Mouse (Mus musculus): ENCODE data around the gene Hapln1.

Gene Hapln1

DNA sequence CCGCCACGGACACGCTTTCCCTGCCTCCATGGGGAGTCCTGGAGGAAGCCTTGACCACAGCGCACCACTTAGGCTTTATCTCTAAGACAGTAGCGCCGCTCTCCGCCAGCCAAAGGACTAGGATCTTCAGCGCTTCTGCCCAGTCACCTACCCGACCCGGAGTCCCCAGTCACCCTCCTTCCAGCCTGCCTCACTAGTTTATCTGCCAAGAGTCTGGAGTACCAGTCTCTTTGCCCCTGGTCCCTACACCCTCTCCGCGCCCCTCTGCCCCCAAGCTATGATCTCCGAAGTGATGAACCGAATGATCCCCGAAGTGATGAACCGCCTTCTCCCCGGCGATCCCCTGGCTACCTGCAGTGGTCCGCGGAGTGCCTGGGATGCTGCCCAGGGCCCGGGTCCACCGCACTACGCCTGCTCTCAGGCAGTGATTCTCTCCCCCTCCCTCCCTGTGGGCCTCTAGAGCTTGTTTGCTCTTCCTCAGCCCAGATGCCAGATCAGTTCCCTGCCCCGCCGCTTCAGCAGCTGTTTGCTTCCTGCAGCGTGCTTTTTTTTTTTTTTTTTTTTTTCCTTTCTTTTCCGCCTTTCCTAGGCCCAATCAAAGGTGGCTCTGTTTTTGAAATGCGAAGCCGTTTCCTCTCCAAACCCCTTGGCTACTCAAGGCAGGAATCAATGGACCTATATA, at the start of gene Hapln1:
Gene Hapln1, plus strand, starts transcription at position 592 of the 682 bp plus-strand sequence.
- DNase-seq (ENCODE audit: low spot score in 2 of 2): peak; percentile 73 to 78

DNA sequence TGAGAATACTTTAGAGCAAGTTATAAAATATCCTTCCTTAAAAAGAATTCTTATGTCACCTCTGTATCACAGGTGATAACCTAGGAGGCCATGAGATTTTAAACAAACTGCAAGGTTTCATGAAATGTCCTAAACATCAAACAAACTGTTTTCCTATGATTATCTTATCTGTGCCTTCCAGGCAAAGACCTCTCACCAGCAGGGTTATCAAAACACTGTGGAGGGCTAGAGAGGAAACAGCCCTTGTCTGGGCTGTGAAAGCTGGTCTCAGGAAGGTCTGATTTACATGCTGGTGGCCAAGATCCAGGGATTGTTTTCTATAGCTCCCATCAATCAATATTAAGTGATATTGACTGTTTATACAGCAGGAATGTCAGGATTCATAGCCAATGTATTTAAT, 46.4 kb upstream of the Hapln1 start:
- no peak for DNase-seq (ENCODE audit: low spot score in 2 of 2)

DNA sequence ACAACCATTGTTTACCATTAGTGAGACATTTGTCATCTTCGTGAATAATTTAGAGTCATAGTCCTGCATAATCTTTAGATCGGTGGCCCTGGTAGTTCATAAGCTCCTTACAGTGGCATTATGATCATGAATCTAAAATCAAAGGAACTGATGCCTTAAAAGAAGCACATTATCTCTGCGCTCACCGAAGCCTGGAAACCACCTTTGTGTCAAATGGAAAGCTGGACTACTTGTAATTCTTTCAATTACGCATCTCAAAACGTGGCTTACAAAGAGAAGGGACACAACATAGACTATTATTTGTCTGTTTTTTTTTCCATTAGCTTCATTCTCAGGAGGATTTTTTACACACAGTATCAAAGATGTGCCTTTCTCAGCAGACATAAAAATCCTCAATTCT, 45.9 kb upstream of the Hapln1 start:
- no peak for DNase-seq (ENCODE audit: low spot score in 2 of 2)

DNA sequence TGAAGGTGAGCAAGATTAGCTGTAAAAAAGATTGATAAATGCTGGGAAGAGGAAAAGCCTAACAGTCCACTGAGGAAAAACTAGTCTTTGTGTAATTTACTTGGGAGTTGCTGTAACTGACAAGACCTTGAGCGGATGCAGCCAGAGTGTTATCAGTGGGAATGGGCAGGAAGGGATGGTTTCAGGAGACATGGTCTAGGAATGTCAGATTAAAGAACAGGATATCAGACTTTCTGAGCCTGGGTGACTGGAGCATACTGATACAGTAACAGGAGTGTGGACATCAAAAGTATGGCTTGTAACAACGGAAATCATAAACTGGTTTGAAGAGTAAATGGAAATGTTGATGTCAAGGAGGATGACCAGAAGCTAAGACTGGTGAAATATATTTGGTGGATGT, 43.0 kb upstream of the Hapln1 start:
- DNase-seq (ENCODE audit: low spot score in 2 of 2): no peak

DNA sequence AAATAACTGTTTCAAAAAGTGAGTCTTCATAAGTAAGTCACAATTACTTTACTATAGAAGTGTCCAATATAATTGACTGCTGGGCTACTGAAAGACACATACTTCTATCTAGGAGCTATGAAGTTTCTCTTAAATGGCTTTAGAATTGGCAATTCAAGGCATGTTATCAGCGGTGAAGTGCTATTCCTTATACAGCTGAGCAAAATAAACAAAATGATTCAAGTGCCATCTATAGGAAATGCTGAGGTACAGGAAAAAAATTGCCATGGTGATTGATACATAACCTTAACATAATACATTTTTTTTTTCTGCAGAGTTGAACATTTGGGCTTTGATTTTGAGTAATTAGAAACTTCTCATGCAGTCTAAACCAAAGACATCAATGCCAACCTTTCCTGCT, 40.2 kb upstream of the Hapln1 start:
- no peak for DNase-seq (ENCODE audit: low spot score in 2 of 2)

DNA sequence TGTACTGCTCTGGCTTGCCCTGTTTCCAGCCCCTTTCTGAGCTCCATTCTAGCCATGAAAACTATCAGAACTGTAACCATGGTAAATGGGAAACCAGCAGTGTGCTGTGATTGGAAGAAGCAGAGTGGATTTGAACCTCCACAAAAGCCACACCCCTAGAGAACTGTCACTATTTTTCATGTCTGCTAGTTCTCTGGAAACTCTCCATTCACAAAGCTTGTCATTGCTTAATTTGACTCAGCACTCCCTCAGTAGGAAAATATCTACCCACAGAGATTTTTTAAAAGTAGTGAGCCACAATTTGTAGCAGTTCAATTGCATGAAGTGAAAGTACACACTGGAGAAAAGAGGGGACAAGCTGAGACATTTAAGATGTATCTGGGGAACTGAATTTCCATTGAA, 18.1 kb upstream of the Hapln1 start:
- no peak for DNase-seq (ENCODE audit: low spot score in 2 of 2)

DNA sequence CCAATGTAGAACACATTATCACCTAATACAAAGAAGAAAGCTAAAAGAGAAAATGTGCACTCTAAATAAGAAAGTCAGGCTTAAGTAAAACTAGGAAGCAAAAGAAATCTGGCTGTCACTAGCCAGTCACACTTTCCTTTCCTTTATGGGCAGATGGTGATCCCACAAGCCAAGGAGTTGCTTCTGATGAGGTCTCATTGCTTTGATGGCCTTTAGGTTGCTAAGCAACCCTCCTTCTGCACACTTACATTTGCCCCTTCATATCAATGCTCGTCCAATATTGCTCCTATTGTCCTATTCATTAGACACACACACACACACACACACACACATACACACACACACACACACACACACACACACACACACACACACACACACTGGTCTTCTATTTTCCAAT, 10.9 kb upstream of the Hapln1 start:
- no peak for DNase-seq (ENCODE audit: low spot score in 2 of 2)

DNA sequence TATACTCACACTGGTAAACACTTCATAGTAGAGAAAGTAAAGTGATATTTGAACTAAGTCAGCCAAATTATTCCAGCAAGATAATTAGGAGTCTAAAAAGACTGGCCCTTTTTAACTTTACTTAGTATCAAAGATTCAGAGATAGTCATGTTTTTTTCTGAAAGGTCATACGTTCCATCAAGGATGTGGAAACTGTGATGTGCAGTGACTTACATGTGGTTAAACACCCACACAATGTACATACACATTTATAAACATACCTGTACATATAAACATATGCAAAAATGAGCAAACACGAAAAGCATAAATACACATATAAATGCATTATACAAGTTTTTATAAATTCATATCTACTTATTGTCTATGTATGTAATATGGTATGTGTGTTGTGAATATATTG, 9.2 kb upstream of the Hapln1 start:
- DNase-seq (ENCODE audit: low spot score in 2 of 2): no peak

DNA sequence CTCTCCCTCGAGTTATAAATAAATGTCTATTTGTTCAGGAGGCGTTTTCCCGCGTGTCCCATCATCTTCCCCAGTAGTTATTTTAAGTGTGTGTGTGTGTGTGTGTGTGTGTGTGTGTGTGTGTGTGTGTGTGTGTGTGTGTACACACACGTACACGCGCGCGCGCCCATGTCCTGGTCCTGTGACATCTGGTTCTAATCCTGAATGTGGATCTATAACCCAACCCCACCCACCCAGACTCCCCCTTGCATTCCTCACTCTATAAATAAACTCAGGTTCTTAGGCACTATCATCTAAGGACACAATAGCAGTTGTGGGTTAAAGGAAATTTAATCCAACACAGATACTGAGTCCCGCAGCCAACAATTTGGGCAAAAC, 280 bp downstream of the Hapln1 start:
- no peak for DNase-seq (ENCODE audit: low spot score in 2 of 2)

DNA sequence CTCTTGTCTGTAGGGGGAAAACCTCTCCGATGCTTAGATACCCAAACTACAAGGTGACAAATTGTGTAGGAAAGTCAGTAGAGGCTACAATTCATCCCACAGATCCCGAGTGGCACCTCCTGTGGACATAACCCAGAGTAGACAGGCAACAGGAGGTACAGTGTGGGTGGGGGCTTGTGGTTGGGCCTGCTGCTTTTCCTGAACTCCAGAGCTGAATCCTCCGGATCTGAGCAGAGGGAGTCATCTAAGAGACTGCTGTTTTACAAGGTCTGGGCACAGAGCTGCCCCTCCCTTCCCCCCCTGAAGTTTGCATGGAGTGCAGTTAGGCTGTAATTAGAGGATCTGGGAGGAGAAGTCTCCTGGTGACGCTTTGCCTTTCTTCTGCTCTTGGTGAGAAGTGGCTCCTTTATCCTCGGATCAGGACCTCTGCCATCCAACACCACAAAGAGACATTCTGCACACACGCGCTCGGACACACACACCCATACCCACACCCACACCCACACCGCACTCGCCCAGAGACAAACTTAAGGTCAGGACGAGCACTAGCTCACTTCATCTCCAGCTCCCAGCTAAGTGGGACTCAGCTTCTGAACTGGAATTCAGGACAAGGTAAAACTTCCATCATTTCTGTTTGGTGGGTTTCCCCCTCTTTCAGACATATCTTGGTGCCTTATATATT, 846 bp downstream of the Hapln1 start:
- DNase-seq (ENCODE audit: low spot score in 2 of 2): no peak

DNA sequence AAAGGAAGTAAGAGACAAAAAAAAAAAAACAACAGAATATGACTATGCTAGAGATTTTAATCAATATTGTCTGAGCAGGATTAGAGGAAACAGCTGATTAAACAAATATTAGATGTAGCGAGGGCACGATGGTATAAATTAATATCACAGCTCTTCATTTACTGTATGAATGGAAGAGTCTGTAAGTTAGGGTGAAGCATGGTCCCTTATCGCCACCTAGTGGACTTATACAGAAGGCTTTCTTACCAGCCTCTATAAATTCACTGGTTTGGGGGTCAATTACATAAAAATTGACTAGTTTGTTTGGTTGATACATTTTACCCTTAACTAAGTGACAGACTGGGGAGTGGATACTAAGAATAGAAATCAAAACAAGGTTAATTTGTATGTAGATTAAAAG, 3.4 kb downstream of the Hapln1 start:
- peak; percentile 51 to 64 for DNase-seq (ENCODE audit: low spot score in 2 of 2)

DNA sequence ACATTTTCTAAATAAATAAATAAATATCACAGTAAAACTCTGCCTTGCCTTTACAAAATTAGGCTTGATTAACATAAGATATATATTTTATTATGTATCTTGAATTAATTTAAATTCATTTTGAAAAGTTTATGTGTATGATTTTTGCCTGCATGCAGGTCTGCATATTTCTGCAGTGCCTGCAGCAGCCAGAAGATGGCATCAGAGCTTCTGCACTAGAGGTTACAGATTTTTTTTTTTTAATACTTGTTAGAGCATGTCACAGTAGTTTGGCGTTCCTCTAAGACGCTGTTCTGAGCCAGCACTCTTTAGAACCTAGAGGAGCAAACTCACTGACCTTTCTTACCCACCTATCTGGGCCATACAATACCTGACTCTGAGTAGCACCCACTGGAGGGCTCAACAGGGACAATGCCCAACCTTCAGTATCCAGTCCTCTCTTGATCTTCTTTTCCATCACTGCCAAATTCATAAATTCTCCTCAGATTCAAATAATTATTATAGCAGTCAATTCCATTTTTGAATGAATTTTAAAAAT, 8.7 kb downstream of the Hapln1 start:
- DNase-seq (ENCODE audit: low spot score in 2 of 2): peak; percentile 67 to 80

DNA sequence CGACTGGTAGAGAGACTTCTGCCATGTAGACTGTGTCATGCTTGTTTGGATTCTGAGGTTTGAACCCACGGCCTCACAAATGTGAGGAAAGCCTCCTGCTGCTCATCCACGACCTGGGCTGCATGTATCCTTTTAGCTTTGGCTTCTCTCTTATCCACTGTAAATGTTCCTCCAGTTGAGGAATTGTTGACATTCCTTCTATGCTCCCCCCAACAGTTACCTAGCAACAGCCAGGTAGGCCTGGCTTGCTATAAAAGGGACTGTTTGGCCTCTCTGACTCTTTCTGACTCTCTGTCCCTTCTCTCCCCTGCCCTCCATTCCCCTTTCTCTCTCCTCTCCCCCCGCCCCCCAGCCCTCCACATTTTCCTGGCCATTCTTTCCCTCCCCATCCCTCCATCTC, 9.9 kb downstream of the Hapln1 start:
- DNase-seq (ENCODE audit: low spot score in 2 of 2): no peak

DNA sequence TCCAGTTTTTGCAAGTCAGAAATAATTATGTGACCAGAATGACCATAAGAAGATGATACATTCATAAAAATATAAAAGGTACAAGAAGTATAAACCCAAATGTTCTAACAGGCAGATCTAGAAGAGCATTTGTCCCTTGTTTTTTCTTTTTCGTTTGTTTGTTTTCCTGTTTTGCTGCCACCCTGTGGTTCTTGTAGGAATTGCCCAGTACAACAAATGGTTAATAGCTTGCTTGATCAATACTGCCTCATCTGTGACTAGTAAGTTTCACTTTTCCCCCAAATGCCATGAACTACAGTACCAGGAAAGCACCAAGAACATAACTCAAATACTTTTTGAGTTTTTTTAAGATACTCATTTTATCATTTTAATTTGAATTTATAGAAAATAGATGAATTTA, 11.9 kb downstream of the Hapln1 start:
- peak; percentile 30 to 40 for DNase-seq (ENCODE audit: low spot score in 2 of 2)

DNA sequence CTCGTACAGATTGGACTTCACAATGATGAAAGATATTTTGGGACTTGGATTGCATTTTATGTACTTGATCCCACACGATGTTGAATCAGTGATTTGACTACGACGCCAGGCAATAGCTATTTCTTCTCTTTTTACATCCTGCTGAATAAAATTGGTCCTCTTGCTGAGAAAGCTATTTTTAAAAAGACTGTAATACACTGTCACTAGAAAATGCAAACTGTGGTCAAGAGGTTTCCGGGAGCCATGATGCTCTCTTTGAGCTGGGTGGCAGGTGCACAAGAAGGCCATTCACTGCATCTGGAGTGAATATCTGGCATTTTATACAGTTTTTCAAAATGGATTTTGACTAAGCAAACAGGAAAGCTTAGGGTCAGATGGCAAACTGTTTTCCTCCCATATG, 24.9 kb downstream of the Hapln1 start:
- DNase-seq (ENCODE audit: low spot score in 2 of 2): no peak

DNA sequence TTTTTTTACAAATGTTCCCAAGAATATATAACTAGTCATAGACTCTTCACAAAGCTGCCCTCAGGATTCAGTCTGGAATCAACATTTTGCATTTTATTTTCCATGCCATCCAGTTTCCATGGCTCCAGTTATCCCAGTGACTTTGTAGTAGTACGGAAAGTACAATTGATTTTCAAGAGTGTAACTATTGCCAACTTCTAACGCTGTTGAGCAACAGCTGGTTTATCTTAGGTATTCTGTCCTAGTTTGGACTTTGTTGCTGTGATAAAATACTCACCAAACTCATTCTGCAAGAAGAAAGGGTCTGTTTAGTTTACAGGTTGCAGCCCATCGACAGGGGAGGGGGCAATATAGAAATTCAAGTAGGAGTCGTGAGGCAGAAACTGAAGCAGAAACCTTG, 26.7 kb downstream of the Hapln1 start:
- DNase-seq (ENCODE audit: low spot score in 2 of 2): no peak

DNA sequence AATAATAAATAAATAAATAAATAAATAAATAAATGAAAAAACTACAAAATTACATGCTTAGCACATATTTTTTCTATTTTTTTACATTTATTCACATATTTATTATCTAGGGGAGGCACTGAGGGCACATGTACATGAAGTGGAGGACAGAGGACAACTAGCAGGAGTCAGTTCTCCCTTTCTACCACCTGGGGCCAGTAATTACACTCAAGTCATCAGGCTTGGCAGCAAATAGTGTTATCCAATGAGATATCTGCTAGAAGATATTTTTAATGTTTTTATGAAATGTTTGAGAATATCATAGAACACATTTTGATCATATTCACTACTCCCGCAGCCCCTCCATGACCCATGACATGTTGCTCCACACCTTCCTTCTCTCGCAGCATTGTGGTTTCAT, 39.5 kb downstream of the Hapln1 start:
- no peak for DNase-seq (ENCODE audit: low spot score in 2 of 2)

DNA sequence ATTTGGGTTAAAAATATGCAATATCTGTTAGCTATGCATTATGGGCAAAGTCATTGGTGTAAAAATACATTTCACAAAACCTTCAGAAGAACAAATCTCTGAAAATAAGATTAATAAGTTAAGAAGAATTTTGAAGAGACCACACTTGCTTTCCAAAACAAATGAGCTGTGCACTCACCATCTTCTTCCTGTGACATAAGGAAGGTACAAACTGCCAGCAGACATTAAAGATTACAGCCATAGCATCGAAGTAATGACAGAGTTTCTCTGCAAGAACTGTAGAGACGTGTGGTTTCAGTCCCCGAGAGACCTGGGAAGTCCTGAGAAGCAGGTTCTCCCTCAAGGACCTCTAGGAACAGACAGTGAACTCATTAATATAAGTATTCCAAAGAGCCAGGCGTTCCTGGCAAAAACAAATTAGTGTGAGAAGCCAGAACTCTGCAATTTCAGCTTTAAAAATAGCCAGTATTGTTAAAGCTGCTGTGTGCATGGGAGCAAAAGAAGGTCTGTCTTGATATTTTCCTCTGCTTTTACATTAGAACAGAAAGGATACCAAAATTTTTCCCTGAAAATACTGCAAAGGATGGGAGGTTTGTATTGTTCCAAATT, 43.6 kb downstream of the Hapln1 start:
- no peak for DNase-seq (ENCODE audit: low spot score in 2 of 2)

DNA sequence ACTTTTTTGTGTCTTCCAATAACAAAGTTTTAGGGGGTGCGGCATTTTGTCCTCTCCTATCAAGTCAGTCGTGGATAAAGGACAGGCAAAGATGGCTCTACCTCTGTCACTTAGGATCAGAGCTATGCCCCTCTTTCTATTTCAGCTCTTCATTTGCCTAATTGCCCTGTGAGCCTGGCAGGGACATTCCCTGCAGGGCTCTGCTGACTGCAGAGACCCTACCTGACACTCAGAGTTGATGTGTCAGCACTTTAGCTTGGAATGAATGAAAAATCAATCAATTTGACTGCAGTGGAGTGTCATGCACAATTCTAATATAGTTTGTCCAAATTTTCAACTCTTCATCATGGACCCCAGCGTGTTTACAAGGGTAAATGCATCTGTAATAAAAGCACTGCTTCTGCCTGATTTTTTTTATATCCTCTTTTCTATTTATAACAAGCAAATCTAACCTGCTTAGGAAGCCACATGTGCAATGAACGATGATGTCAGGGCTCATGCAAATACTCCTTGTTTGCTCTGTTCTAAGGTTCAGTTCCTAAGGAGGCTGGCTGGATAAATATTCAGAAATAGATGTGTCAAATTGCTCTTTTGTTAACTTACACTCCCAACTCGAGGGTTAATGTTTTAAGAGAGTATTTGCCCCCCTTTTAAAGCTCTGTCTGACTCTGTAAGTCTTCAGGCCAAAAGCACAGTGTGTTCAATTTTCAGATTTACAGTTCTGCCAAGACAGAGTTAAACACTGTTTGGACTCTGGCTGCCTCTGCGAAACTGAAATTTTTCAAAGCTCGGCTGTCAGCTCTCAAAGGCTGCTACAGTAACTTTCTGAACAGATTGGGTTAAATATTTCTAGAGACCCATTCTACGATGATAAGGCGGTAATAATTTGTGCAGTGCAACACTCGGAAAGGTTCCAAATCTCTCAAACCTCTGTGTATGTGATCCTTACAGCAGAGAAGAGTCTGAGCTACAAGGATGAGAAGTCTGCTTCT, 44.4 kb downstream of the Hapln1 start:
- no peak for DNase-seq (ENCODE audit: low spot score in 2 of 2)

DNA sequence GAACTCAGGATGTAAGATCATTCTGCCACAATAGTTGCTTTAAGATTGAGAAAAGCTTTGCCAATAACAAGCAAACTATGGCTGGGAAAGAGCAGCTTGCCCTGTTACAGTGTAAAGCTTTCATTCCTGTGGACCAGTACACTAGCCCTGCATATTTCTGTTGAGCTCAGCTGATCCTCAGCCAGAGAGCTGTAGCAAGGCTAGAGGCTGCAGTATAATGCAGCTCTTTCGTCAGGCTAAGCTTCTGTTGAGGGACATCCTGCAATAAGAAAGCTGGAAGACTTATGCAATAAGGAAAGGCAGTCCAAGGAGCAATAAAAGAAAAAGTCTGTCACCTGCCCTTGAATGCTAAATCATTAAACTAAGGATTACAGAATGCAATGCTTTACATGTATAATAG, 45.5 kb downstream of the Hapln1 start:
- DNase-seq (ENCODE audit: low spot score in 2 of 2): peak; percentile 24 to 32

DNA sequence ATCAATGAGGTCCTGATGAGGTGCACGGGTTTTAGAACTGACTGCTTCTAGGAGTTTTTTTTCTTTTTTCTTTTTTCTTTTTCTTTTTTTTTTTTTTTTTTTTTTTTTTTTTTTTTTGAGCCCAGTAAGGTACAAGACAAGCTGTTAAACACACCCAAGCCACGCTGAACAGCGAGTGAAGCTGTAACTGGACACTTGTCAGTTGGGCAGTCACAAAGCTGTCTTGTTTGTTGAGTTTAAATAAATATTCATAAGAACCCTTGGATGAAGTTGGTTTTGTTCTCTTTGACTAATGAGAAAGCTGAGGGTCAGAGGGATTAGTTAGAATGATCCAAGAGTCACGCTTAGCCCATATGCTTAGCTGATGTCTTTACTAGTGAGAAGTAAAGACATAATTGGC, 55.5 kb downstream of the Hapln1 start:
- peak; percentile 29 to 30 for DNase-seq (ENCODE audit: low spot score in 2 of 2)

DNA sequence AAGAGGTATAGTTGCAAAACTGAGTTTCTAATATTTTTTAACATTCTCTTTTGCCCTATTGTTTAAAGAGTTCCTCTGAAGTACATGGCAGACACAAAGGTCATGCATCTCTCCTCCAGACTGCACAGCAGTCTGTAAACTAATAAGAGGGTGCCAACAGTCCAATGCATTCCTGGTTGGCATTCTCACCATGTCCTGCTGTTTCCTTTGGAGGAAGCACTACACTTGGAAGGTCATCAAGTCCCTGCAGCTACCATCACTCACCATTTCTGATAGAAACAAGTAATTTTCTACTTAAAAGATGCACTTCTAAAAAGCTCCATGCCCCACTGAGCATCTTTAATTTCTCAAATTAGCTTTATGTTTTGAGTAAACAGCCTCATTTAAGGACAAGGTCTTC, 57.8 kb downstream of the Hapln1 start:
- DNase-seq (ENCODE audit: low spot score in 2 of 2): peak; percentile 30 to 34
